Mouse (Mus musculus) kidney, postnatal 36 days (tissue): ENCODE data around the gene Rccd1.

Experiments
- DNase-seq, 2 experiments: peaks; one replicate each; pipeline ENCODE4 v3.0.0; 2021 to 2022; ENCODE audit warnings: mixed read lengths in 2 of 2

The Rccd1 gene

DNA sequence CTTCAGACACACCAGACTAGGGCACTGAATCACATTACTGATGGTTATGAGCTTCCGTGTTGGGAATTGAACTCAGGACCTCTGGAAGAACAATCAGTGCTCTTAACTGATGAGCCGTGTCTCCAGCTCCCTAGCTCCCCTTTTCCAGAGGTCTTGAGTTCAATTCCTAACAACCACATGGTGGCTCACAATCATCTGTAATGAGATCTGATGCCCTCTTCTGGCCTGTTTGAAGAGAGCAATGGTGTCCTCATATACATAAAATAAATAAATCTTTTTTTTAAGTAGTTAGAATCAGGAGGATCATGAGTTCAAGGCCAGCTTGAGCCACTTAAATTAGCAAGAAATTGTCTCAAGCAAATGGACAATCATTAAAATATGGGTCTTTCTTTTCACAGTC, 68.3 kb downstream of the Rccd1 start:
- no peak for DNase-seq

DNA sequence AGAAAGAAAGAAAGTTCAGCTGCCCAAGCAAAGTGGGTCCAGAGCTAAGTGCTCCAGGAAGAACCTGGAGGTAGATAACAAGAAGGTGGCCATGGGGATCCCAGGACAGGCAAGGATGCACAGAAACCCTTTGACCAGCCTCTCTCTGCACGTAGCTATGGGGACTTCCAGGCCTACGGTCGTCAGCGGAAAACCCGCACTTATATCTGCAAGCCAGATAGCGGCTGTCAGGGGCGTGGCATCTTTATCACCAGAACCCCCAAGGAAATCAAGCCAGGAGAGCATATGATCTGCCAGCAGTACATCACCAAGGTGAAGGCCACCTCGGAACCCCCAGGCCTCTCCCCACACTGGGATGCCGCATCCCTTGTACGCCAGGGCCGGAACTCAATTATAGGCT, 71.4 kb downstream of the Rccd1 start:
- no peak for DNase-seq

DNA sequence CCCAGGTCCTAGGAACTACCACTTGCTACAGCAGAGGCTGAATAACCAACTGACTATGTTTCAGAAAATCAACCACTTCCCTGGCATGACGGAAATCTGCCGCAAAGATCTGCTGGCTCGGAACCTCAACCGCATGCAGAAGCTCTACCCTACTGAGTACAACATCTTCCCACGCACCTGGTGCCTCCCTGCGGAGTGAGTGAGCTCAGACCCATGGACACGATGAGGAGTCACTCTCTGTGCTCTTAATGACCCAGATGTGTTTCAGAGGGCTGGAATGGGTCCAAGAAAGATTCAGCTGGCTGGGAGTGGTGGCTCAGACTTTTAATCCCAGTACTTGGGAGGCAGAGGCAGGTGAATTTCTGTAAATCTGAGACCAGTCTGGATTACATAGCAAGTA, 71.8 kb downstream of the Rccd1 start:
- DNase-seq = no peak

DNA sequence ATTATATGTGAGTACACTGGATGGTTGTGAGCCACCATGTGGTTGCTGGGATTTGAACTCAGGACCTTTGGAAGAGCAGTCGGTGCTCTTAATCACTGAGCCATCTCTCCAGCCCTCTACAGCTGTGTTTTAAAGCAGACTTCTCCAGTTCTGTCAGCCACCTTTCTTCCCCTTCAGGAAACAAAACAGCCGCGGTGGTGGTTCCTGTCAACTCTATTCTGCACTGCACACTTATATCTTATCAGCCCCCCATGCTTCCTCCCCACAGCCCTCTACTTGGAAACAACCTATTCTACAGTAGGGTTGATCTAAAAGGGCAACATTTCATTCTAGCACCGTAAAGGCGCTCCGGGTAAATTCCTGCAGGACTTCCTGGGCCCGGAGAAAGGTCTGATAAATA, 77.4 kb downstream of the Rccd1 start:
- DNase-seq = no peak

DNA sequence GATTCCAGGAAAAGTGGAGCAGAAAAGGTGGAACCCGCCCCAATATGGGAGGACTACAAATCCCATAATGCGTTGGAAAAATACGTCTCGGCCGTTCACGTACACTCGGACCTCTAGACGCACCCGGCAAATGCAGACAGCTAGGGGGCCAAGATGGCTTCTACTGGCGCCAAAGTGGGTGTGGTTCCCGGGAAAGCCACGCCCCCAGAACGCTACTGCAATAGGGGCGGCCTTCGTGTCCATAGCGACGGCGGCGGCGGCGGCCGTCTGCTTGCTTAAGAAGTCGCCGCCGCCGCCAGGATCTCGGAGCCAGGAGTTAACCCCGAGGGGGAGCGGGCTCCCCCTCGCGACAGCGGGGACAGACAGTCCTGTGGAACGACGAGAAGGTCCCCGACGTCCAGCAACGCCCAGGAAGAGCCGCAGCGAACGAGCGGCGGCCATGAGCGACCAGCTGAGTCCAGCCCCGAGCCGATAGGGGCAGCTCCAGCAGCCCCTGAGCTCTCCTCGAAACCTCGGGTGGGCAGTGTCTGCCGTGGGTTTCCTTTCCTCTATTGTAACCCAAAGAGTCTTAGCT, 78.0 kb downstream of the Rccd1 start, which contains the start of gene Ttll13:
Gene Ttll13, plus strand, starts transcription at position 229 of the 574 bp plus-strand sequence.
- DNase-seq = peak; percentile 99

DNA sequence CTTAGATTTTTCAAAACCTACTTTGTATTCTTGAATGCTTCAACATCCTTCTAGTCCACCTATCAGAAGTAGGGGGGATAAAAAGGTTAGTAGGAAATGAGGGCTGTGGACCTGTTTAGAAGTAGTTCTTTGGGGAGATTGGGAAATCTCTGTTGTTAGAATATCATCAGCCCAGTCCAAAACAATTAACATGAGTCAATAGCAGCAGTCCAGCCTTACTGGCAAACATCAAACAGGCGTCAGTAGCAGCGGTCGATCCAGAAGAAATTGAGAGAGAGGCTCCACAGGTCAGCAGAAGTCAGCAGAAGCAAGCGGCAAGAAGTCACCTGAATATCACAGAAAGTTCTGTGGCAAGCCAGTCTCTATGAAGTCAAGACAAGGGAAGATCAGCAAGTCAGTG, 79.4 kb downstream of the Rccd1 start:
- no peak for DNase-seq
